Mouse (Mus musculus): ENCODE data around the gene Vav2.

DNA sequence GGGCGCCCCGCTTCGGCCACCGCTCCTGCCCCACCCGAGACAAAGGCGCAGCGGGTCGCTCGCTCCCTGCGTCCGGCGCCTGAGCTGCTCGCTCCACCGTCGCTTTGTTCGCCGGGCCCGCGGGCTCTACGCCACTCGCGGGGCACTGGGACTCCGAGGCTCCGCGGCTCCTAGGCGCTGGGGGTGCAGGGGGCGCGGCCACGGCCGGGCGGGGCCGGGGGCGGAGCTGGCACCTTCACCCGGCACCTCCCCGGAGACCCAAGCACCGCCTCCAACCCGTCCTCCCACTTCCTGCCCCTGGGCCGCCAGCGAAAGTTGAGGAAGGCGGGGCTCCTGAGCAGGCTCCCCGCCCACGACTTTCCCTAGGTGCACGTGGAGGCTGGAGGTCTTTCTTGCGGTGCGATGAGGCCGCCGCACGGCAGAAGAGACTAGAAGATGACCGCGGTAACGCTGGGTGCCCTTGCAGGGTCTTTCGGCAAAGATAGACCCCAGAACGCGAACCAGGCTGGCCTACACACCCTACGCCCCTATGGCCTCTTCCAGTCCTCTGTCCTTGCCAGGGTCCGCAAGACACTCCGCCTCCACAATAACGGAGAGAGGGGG, at the start of gene Vav2:
- TF ChIP-seq CTCF (conservative IDR thresholded peaks at IDR 0.05; ENCODE audit: low read length) (no peak), POU5F1 (IDR thresholded peaks at IDR 0.05; ENCODE audit: borderline replicate concordance, low read length) (no peak)
